Mouse (Mus musculus) heart, embryonic 14.5 days (tissue): ENCODE measurements around the gene Ddx52. TPM values are rescaled to one million over a fixed set of nuclear protein-coding genes. Genes with fewer than 3 reads are reported as not detected.

Experiments
- ATAC-seq: fragments of 200-750 bp; cut with Nextera tagmentation; 2 replicates; pipeline ENCODE4 v1.8.0; 2017; ENCODE audit warnings: low read depth, moderate TSS enrichment; ENCODE audit not compliant: insufficient number of reproducible peaks, insufficient read depth, low FRiP score
- H3K27ac ChIP-seq, 2 experiments: fragments of 200-500 bp in 1 of 2; fragments of 300-500 bp in 1 of 2; sonication (generic) in 1 of 2; replicated peaks in 1 of 2; 2 replicates each; pipeline ENCODE4 v1.5.1; 2012 to 2014; ENCODE audit warnings: low read depth in 2 of 2, low read length in 2 of 2, control low read depth in 1 of 2, mild to moderate bottlenecking in 1 of 2, mixed read lengths in 1 of 2; ENCODE audit not compliant: control insufficient read depth in 1 of 2, insufficient read depth in 1 of 2
- H3K27me3 ChIP-seq: fragments of 300-500 bp; sonication (generic); 2 replicates; pipeline ENCODE4 v1.6.1; 2014; ENCODE audit warnings: mild to moderate bottlenecking, low read length, control low read depth; ENCODE audit not compliant: control insufficient read depth, insufficient read depth
- H3K36me3 ChIP-seq: fragments of 300-500 bp; sonication (generic); 2 replicates; pipeline ENCODE4 v1.6.1; 2014; ENCODE audit warnings: mild to moderate bottlenecking, control low read depth, low read length, mixed read lengths; ENCODE audit not compliant: control insufficient read depth, insufficient read depth
- H3K4me1 ChIP-seq, 2 experiments: fragments of 200-500 bp in 1 of 2; fragments of 300-500 bp in 1 of 2; sonication (generic) in 1 of 2; 2 replicates each; pipeline ENCODE4 v1.6.1; 2012 to 2014; ENCODE audit warnings: low read length in 2 of 2, control low read depth in 1 of 2, mixed read lengths in 1 of 2; ENCODE audit not compliant: control insufficient read depth in 2 of 2, insufficient read depth in 2 of 2
- H3K4me2 ChIP-seq: fragments of 300-500 bp; sonication (generic); 2 replicates; pipeline ENCODE4 v1.6.1; 2014; ENCODE audit warnings: mild to moderate bottlenecking, low read length
- H3K4me3 ChIP-seq, 2 experiments: fragments of 200-500 bp in 1 of 2; fragments of 300-500 bp in 1 of 2; sonication (generic) in 1 of 2; 2 replicates each; pipeline ENCODE4 v1.5.1; 2012 to 2014; ENCODE audit warnings: low read length in 2 of 2, mild to moderate bottlenecking in 2 of 2, control low read depth in 1 of 2, low read depth in 1 of 2, moderate library complexity in 1 of 2; ENCODE audit not compliant: control insufficient read depth in 1 of 2, insufficient read depth in 1 of 2
- H3K9ac ChIP-seq: fragments of 300-500 bp; sonication (generic); 2 replicates; pipeline ENCODE4 v1.6.1; 2014; ENCODE audit warnings: mild to moderate bottlenecking, low read length
- H3K9me3 ChIP-seq: fragments of 300-500 bp; sonication (generic); 2 replicates; pipeline ENCODE4 v1.6.1; 2016; ENCODE audit warnings: low read length, control low read depth; ENCODE audit not compliant: control insufficient read depth
- WGBS: fragments of 180-500 bp; shearing (Covaris S2); extraction: QIAGEN DNeasy Blood & Tissue Kit; methylation state at CpG from one replicate; pipeline ENCODE4 v1.1.7; 2014; 5-methylcytosine and 5-hydroxymethylcytosine counted together
- polyA plus RNA-seq: library from polyadenylated mRNA; unstranded; fragments of >200 nt; fragmentation: Nextera tagmentation; extraction: Ambion mirVana; gene quantifications from 2 replicates; pipeline ENCODE4 v1.2.1, GENCODE M21; 2014

Ddx52 gene
- polyA plus RNA-seq, 1 experiment from 2014 or later: 19.7 TPM

- Histone ChIP-seq H3K4me2 (no peak overlapping the region), H3K9ac (no peak overlapping the region), H3K27ac (no peak overlapping the region), H3K36me3 (no peaks in the 10 kb centered on the region), H3K27me3 (no peaks in the 10 kb centered on the region), H3K9me3 (no peaks in the 10 kb centered on the region), H3K4me1 (no peaks in the 10 kb centered on the region), H3K4me3 (no peak overlapping the region)
- ATAC-seq: no peak
- 60% methylated on average over 8 of the region's 8 CpGs for WGBS
Observed at GRCm38 (mm10) chr11:83913824-83914311, 28.0 kb upstream of the Ddx52 start.

GRCm38 (mm10) chr11:83914501-83914900 is 27.4 kb upstream of the Ddx52 start:
- no peak for ATAC-seq
- no peaks in the 10 kb centered on the region for H3K36me3 ChIP-seq
- no peak overlapping the region for H3K27ac ChIP-seq
- no peaks in the 10 kb centered on the region for H3K4me1 ChIP-seq
- H3K9me3 ChIP-seq: no peaks in the 10 kb centered on the region
- no peak overlapping the region for H3K4me3 ChIP-seq
- WGBS: 41% methylated on average over 4 of the region's 4 CpGs
- H3K9ac ChIP-seq: no peak overlapping the region
- H3K27me3 ChIP-seq: no peaks in the 10 kb centered on the region
- H3K4me2 ChIP-seq: no peak overlapping the region

DNA sequence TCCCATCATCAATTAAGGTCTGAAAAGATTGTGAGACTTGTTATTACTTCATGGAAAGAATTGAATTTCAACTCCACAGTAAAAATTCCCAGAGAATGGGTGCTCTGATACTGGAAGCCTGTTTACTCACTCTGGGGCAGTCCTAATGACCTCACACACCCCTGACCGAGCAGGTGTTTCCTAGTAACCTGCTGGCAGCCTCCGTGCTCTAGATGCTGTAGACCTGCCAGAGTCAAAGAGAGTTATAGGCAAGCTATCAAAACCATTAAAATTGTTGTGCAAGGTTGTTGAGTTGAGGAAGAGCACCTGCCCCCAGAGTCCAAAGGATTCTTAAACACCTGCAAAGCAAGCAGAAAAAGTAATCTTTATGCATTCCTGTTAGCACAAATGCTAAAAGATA is 19.3 kb upstream of the Ddx52 start:
- H3K27me3 ChIP-seq: no peaks in the 10 kb centered on the region
- H3K27ac ChIP-seq: no peak overlapping the region
- H3K9ac ChIP-seq: no peak overlapping the region
- 60% methylated on average over 2 of the region's 2 CpGs for WGBS
- no peaks in the 10 kb centered on the region for H3K36me3 ChIP-seq
- no peak for ATAC-seq
- H3K4me2 ChIP-seq: no peak overlapping the region
- H3K4me3 ChIP-seq: no peak overlapping the region
- H3K9me3 ChIP-seq: no peaks in the 10 kb centered on the region
- no peaks in the 10 kb centered on the region for H3K4me1 ChIP-seq

DNA sequence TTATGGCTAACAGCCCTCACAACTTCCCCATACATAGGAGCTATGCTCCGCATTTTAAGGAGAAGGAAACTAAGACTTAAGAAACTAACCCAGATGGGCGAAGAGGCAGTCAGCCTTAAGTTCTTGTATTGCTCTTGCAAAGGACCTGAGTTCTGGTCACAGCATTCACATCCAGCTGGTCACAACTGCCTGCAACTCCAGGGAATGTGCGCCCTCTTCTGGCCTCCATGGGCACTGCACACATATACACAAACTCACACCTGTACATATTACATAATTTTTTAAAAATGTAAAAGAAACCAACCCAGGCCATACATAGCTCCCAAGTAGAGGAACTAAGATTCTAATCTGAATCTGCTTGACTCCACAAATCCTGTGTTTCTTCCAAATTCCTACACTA is 14.8 kb upstream of the Ddx52 start:
- ATAC-seq: no peak
- no peak overlapping the region for H3K4me2 ChIP-seq
- H3K27me3 ChIP-seq: peaks cover 3% of the 10 kb centered on the region; the same call in 1 of the 2 replicates
- no peak overlapping the region for H3K4me3 ChIP-seq
- 57% methylated on average over 3 of the region's 3 CpGs for WGBS
- no peaks in the 10 kb centered on the region for H3K36me3 ChIP-seq
- H3K9ac ChIP-seq: no peak overlapping the region
- no peaks in the 10 kb centered on the region for H3K9me3 ChIP-seq
- H3K4me1 ChIP-seq: no peaks in the 10 kb centered on the region
- no peak overlapping the region for H3K27ac ChIP-seq

GRCm38 (mm10) chr11:83932506-83933106 is 9.3 kb upstream of the Ddx52 start:
- Histone ChIP-seq H3K36me3 (no peaks in the 10 kb centered on the region), H3K9ac (no peak overlapping the region), H3K4me3 (no peak overlapping the region), H3K4me2 (no peak overlapping the region), H3K4me1 (no peaks in the 10 kb centered on the region; a peak in 1 of 4 replicates), H3K27ac (no peak overlapping the region), H3K27me3 (peaks cover 8% of the 10 kb centered on the region), H3K9me3 (no peaks in the 10 kb centered on the region)
- no peak for ATAC-seq
- WGBS: 71% methylated on average over 10 of the region's 10 CpGs

DNA sequence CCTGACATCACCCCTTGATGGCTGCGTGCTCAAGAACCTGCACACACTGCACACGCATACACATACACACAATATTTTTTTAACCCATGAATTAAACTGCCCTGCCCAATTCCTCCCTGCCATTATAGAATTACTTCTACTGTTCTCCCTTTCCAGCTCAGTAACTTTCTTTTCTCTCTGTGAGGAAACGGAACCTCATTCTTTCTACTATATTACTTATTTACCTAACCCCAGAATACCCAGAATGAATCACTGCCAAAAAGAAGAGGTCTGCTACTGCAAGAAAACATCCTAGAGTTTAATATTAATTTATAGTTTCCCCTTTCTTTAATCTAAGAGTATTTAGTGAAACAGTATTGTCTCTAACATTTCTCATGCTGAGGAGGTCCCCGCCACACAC is 8.5 kb upstream of the Ddx52 start:
- Histone ChIP-seq H3K4me1 (no peaks in the 10 kb centered on the region; a peak in 1 of 4 replicates), H3K4me2 (no peak overlapping the region), H3K4me3 (no peak overlapping the region), H3K9me3 (no peaks in the 10 kb centered on the region), H3K27ac (no peak overlapping the region), H3K9ac (no peak overlapping the region), H3K27me3 (peaks cover 8% of the 10 kb centered on the region), H3K36me3 (no peaks in the 10 kb centered on the region)
- WGBS: 73% methylated on average over 4 of the region's 4 CpGs
- no peak for ATAC-seq

GRCm38 (mm10) chr11:83935986-83936665 is 5.7 kb upstream of the Ddx52 start:
- no peaks in the 10 kb centered on the region for H3K9me3 ChIP-seq
- H3K9ac ChIP-seq: no peak overlapping the region
- no peaks in the 10 kb centered on the region for H3K36me3 ChIP-seq
- no peak overlapping the region for H3K4me2 ChIP-seq
- H3K4me3 ChIP-seq: no peak overlapping the region
- H3K27me3 ChIP-seq: peaks cover 19% of the 10 kb centered on the region
- 19% methylated on average over 7 of the region's 7 CpGs for WGBS
- no peak overlapping the region for H3K27ac ChIP-seq
- no peaks in the 10 kb centered on the region; a peak in 1 of 4 replicates for H3K4me1 ChIP-seq
- no peak for ATAC-seq
